Mouse (Mus musculus) hindbrain, embryonic 11.5 days (tissue): ENCODE measurements at regions not wholly inside any gene's neighbourhood (a gene's known extent, or its start where the extent isn't known, plus 50 kb on each side); places are given as distances from the start of the nearest gene placed in this dataset.

Source experiments
- ATAC-seq: fragments of 200-750 bp; cut with Nextera tagmentation; 2 replicates; pipeline ENCODE4 v1.8.0; 2017; ENCODE audit warnings: mild to moderate bottlenecking, moderate TSS enrichment, moderate library complexity; ENCODE audit not compliant: low FRiP score
- DNase-seq: peaks from one replicate; pipeline ENCODE4 v3.0.0-alpha.2; 2015; ENCODE audit warnings: low spot score
- H3K27ac ChIP-seq: fragments of 300-500 bp; sonication (generic); 2 replicates; pipeline ENCODE4 v1.5.1; 2014; ENCODE audit warnings: mild to moderate bottlenecking, low read depth, low read length
- H3K27me3 ChIP-seq: fragments of 300-500 bp; sonication (generic); 2 replicates; pipeline ENCODE4 v1.6.1; 2014; ENCODE audit warnings: mild to moderate bottlenecking, low read length, moderate library complexity, mixed read lengths; ENCODE audit not compliant: control insufficient read depth, insufficient read depth
- H3K36me3 ChIP-seq: fragments of 300-500 bp; sonication (generic); 2 replicates; pipeline ENCODE4 v1.6.1; 2014; ENCODE audit warnings: mild to moderate bottlenecking, low read length, moderate library complexity, mixed read lengths; ENCODE audit not compliant: control insufficient read depth, insufficient read depth
- H3K4me1 ChIP-seq: fragments of 300-500 bp; sonication (generic); replicated peaks from 2 replicates; pipeline ENCODE4 v1.6.1; 2014; ENCODE audit warnings: low read length, mixed read lengths; ENCODE audit not compliant: control insufficient read depth, insufficient read depth
- H3K4me2 ChIP-seq: fragments of 300-500 bp; sonication (generic); replicated peaks from 2 replicates; pipeline ENCODE4 v1.6.1; 2014; ENCODE audit warnings: mild to moderate bottlenecking, low read depth, low read length
- H3K4me3 ChIP-seq: fragments of 300-500 bp; sonication (generic); 2 replicates; pipeline ENCODE4 v1.5.1; 2014; ENCODE audit warnings: low read depth, low read length
- H3K9ac ChIP-seq: fragments of 300-500 bp; sonication (generic); 2 replicates; pipeline ENCODE4 v1.6.1; 2014; ENCODE audit warnings: low read depth, low read length
- H3K9me3 ChIP-seq: fragments of 300-500 bp; sonication (generic); 2 replicates; pipeline ENCODE4 v1.6.1; 2016; ENCODE audit warnings: low read length; ENCODE audit not compliant: control insufficient read depth
- WGBS: fragments of 180-500 bp; shearing (Covaris S2); extraction: QIAGEN DNeasy Blood & Tissue Kit; methylation state at CpG from one replicate; pipeline ENCODE4 v1.1.7; 2014; 5-methylcytosine and 5-hydroxymethylcytosine counted together

DNA sequence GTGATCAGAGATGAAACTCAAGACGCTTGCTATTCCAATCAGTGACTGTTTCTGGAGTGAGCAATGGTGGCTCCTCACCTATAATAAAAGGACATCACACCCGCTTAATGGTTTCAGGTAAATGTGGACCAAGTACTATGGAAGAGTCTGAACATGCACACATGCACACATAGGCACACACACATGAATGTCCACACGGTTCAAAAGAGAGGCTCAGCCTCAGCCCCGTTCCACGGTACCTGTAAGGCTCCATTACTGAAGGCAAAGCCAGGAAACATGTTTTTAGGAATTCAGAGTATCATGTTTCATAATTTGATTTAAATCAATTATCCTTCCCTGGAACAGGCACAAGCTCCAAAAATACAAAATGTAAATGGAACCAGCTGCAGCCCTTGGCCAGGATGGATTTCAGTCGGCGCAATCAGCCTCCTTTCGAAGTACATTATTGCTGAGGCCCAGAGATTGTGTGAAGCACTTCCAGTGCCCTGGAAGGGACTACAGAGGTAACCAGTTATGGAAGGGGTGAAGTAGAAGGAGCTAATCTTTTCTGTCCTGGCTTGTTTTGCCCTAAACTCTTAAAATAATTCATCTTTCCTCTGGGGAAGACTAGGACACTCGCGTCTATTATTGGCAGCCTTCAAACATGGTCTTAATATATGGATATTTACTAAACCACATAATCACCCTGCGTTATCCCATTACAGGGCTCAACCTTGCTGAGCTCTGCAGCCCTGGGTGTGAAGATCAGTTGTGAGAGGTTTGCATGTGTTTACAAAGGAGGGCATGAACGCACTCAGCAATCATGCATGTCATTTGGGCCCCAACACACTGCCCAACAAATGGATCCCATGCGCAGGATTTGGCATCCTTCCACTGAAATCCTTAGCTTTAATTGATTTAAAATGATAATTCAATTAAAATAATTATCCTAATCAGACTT lies 415.2 kb upstream of the Meis1 start:
- Histone ChIP-seq H3K27ac (no peak overlapping the region), H3K4me1 (no peaks in the 10 kb centered on the region), H3K36me3 (no peaks in the 10 kb centered on the region), H3K9me3 (no peaks in the 10 kb centered on the region), H3K9ac (no peak overlapping the region), H3K27me3 (no peaks in the 10 kb centered on the region), H3K4me2 (no peak overlapping the region), H3K4me3 (no peak overlapping the region)
- 92% methylated on average over 13 of the region's 13 CpGs for WGBS
- DNase-seq (no peak), ATAC-seq (no peak)

DNA sequence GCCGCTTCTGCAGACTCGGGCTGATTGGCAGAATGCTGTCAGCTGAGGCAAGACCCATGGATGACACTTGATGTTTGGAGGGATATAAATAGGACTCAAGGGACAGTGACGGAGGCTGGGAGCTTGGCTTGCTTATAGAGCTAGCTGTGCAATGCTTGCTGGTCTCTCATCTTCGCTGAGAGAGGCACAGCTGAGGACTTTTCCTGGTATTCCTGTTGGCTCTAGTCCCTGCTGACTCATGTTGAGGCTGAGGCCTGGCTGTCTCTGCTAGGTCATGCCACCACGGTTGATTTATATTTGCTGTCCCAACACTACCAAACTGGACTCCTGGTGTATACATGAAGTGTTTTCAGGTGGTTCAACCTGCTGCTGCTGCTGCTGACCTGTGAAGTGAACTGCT lies 419.6 kb upstream of the Meis1 start:
- DNase-seq = no peak
- WGBS = 87% methylated on average over 5 of the region's 5 CpGs

DNA sequence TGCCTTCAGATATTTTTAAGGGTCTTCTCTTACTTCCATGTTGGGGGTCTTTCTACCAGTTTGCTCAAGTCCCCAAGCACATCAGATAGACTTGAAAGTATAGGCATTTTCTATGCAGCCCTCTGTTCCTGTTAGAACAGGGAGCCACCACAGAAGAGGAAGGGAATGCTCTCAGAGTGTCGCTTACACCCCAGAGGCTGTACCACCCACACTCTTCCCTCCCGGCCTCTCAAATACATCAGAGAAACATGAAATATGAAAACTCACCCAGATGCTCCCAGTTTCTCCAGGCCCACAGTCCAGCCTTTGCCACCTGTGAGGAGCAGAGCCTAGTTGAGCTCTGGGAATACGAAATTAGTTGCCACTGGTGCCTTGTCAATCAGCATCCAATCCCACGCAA lies 423.2 kb upstream of the Meis1 start:
- Histone ChIP-seq H3K4me3 (no peak overlapping the region), H3K27me3 (no peaks in the 10 kb centered on the region), H3K9me3 (no peaks in the 10 kb centered on the region), H3K36me3 (no peaks in the 10 kb centered on the region), H3K27ac (no peak overlapping the region), H3K4me2 (no peak overlapping the region), H3K9ac (no peak overlapping the region), H3K4me1 (no peaks in the 10 kb centered on the region)
- WGBS = 75% methylated on average over 4 of the region's 4 CpGs
- ATAC-seq = no peak
- DNase-seq = no peak

More for the DNA sequence above, 419.6 kb upstream of the Meis1 start:
- no peak overlapping the region for H3K4me3 ChIP-seq
- no peak overlapping the region for H3K9ac ChIP-seq
- H3K4me1 ChIP-seq = no peaks in the 10 kb centered on the region
- H3K27me3 ChIP-seq = no peaks in the 10 kb centered on the region
- no peak overlapping the region for H3K4me2 ChIP-seq
- no peaks in the 10 kb centered on the region for H3K9me3 ChIP-seq
- H3K36me3 ChIP-seq = no peaks in the 10 kb centered on the region
- ATAC-seq = no peak
- no peak overlapping the region for H3K27ac ChIP-seq

DNA sequence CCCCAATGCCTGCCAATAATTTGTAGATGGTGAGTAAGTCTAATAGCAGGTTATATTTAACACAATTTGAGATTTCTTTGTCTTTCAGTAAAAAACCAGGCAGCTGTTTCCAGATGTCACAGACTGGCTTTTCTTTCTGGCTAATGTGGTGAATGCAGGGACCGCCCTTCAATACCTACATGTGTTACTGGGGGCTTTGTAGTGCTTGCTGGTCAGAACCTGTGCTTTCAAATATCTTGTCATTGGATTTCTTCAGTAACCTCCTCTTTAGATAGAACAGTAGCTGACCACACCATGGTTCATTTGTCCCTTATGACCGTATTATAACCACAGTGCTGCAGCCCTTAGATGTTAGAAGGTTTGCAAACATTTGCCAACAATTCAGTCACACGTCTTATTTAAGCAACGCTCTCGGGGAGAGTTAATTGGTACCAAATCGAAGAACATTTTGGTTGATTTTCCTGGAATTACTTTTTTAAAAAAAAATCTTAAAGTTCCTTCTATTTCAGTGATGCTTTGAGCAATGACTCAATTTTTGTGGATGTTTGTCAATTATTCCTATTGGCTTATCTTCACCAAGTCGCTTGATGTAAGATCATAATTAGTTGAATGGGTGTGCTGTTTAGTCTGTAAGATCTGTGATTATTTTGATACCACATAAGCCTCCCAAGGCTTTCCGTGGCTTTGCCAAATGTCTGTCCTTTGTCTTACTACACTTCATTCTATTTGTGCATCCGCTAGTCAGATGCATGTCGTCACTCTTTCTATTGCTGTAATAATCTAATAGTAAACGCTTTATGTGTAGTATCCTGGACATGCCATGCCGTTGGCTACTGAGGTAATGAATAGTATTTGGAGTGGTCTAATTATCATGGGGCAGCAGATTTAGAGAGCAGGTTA lies 436.9 kb upstream of the Meis1 start:
- DNase-seq = no peak
- Histone ChIP-seq H3K9ac (no peak overlapping the region), H3K4me3 (no peak overlapping the region), H3K36me3 (no peaks in the 10 kb centered on the region), H3K9me3 (no peaks in the 10 kb centered on the region), H3K27ac (no peak overlapping the region), H3K4me1 (no peaks in the 10 kb centered on the region), H3K4me2 (no peak overlapping the region), H3K27me3 (no peaks in the 10 kb centered on the region)
- 91% methylated on average over 12 of the region's 12 CpGs for WGBS
- no peak for ATAC-seq

DNA sequence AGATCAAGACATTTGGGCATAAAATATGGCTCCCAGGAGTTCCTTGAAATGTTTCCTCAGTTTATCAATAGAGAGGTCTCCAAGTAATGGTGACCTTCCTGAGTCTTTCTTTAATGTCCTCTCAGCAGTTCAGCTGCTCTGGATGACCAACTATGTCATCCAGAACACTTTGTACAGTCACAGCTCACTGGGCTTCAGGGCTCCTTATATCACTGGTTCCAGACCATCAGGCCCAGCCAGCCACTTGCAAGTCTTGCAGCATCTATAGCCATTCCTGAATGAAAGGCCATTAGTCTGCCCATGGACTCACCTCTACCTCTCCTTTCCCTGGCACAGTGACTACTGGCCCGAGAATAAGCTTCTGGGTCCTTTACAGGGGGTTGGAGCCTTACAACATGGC lies 437.8 kb upstream of the Meis1 start:
- DNase-seq = no peak
- no peak overlapping the region for H3K9ac ChIP-seq
- H3K4me2 ChIP-seq = no peak overlapping the region
- no peak for ATAC-seq
- no peaks in the 10 kb centered on the region for H3K4me1 ChIP-seq
- H3K36me3 ChIP-seq = no peaks in the 10 kb centered on the region
- no peaks in the 10 kb centered on the region for H3K9me3 ChIP-seq
- H3K27me3 ChIP-seq = no peaks in the 10 kb centered on the region
- no peak overlapping the region for H3K4me3 ChIP-seq
- H3K27ac ChIP-seq = no peak overlapping the region
- WGBS = 78% methylated on average over 1 of the region's 1 CpGs

DNA sequence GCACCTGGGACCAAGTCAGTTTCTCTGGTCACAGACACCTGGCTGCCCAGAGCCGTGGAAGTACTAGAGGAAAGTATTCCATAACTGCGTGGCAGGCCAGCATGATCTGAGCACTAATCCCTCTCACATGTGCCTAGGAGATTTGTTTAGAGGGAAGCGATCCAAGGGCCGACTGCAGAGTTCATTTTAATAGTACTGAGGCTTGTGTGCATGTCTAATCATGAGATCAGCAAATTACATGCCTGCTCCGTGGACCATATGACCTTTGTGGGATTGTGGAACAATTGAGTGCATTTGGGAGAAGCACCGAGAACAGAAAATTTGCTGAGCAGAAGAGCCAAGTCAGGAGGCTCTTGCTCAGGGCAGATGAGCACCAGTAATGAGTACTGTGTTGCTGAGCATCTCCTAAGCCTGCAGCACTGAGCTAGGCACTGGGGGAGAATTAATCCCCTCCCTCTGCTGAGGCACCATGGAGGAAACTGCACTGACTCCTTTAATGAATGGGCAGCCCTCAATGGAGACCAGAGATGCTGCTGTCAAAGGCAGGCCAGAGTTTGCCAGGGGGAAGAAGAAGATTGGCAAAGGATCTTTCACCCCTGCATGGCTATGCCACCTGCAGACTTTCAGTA lies 445.1 kb upstream of the Meis1 start:
- Histone ChIP-seq H3K9ac (no peak overlapping the region), H3K4me3 (no peak overlapping the region), H3K4me1 (no peaks in the 10 kb centered on the region), H3K27ac (no peak overlapping the region), H3K9me3 (no peaks in the 10 kb centered on the region), H3K4me2 (no peak overlapping the region), H3K27me3 (no peaks in the 10 kb centered on the region), H3K36me3 (no peaks in the 10 kb centered on the region)
- DNase-seq (no peak), ATAC-seq (no peak)
- WGBS = 72% methylated on average over 6 of the region's 6 CpGs

DNA sequence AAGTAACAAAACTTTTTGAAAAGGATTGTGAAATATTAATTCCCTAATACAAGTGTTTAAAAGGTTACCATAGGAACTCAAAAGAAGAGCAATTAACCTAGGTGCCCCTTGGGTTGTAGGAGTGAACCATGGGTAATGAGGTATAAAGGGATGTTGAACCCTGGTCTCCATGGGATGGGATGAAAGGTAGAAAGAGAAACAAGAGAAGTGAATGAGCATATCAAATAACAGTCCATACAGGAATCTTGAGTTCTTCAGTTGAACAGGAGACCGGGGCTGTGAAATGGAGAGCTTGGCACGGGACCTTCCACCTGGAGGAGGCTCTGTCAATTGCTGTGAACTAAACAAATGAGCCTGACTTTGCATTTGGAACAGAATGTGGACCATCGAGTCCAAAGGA lies 449.6 kb upstream of the Meis1 start:
- H3K36me3 ChIP-seq = no peaks in the 10 kb centered on the region
- H3K27ac ChIP-seq = no peak overlapping the region
- no peak overlapping the region for H3K9ac ChIP-seq
- H3K27me3 ChIP-seq = no peaks in the 10 kb centered on the region
- H3K4me2 ChIP-seq = no peak overlapping the region
- H3K4me1 ChIP-seq = no peaks in the 10 kb centered on the region
- DNase-seq = no peak
- H3K9me3 ChIP-seq = no peaks in the 10 kb centered on the region
- H3K4me3 ChIP-seq = no peak overlapping the region
- 78% methylated on average over 3 of the region's 3 CpGs for WGBS
- ATAC-seq = no peak

DNA sequence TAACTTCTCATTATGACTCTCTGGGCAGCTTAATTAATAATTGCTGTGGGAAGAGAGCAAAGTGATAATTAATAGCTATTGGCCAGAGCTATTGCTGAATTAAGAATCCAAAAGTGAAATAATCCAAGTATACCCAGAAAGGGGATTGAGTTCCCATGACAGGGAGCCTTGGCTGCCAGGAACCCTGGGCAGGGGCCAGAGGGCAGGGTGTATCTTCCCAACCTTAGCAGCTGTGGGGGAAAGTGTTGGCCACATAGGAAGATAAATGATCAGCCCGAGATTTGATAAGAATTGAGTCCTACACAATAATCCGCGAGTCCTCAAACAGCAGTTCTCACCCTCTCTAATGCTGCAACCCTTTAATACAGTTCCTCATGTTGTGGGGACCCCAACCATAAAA lies 450.0 kb upstream of the Meis1 start:
- WGBS = 97% methylated on average over 3 of the region's 3 CpGs
- no peaks in the 10 kb centered on the region for H3K4me1 ChIP-seq
- ATAC-seq = no peak
- H3K27me3 ChIP-seq = no peaks in the 10 kb centered on the region
- H3K9me3 ChIP-seq = no peaks in the 10 kb centered on the region
- no peak for DNase-seq
- no peak overlapping the region for H3K4me2 ChIP-seq
- no peaks in the 10 kb centered on the region for H3K36me3 ChIP-seq
- H3K4me3 ChIP-seq = no peak overlapping the region
- no peak overlapping the region for H3K27ac ChIP-seq
- no peak overlapping the region for H3K9ac ChIP-seq
